Mouse (Mus musculus): ENCODE measurements around the gene Trim25.

DNA sequence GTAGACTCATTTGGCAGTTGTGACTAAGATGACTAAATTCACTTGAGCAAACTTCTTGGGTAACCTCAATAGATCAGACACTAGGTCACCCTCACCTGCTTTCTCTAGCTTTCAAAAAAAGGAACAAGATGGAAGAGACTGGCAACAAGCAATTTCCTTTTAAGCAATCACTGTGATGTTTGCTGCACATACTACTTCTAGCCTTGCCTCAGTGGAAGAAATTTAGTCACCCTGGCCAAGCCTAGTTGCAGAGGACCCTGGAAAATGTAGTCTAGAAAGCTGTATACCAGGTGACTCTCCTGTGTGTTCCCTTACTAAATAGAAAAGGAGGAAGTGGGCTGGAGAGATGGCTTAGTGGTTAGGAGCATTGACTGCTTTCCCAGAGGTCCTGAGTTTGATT lies 7.2 kb downstream of the Trim25 start:
- TF ChIP-seq EP300 (IDR thresholded peaks at IDR 0.05; ENCODE audit: insufficient read depth, low read depth, low read length) (no peak), CTCF (IDR thresholded peaks at IDR 0.05; ENCODE audit: low read depth, low read length) (no peak), POLR2A (IDR thresholded peaks at IDR 0.05; ENCODE audit: insufficient read depth, low read length) (no peak)

All from ES-Bruce4 (cell line).